Mouse (Mus musculus) spleen, postnatal 36 days (tissue): Measurements from ENCODE around the gene Psme1.
A peak's percentile ranks its signal among the peaks of the same experiment; 100 is the strongest.

Experiments
- DNase-seq, 2 experiments: peaks; one replicate each; pipeline ENCODE4 v3.0.0; 2022; ENCODE audit warnings: low spot score in 2 of 2, mixed read lengths in 1 of 2

Psme1 gene

DNA sequence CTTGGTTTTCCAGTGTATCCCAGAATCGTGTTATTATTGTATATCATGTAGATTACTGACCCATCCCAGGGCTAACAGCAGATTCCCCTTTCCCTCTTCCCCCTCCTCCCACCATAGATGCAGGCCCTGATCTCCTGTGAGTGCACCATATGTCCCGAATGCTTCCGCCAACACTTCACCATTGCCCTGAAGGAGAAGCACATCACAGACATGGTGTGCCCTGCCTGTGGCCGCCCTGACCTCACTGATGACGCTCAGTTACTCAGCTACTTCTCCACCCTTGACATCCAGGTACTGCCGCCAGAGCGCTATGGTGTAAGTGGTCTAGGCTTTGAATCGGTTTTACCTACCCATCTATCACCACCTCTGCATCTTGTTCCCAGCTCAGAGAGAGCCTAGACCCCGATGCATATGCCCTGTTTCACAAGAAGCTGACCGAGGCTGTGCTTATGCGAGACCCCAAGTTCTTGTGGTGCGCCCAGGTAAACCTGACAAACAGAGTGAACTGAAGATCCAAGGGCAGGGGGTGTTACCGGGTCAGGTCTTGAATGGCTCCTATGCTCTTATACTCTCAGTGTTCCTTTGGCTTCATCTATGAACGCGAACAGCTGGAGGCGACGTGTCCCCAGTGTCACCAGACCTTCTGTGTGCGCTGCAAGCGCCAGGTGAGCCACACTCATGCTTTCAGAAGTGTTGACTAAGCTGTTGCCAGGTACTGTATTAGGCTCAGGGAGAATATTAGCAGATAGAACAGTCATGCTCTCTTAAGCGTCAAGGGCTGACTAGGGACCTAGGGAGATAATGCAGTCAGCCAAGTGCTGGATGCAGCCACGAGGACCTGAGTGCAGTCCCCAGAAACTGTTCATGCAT, 20.8 kb downstream of the Psme1 start:
- no peak for DNase-seq

DNA sequence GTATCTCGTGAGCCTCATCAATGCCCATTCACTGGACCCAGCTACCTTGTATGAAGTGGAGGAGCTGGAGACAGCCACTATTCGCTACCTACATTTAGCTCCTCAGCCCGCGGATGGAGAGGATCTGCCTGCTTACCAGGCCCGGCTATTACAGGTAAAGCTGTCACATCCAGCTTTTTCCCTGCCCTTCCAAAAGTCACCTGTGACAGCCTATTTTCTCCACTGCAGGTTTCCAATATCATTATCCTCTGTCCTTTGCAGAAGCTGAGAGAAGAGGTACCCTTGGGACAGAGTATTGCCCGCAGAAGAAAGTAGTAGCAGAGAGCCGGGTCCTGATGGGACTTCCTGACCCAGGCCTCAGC, 25.3 kb downstream of the Psme1 start, which contains the start of gene Irf9:
Irf9 (plus strand) TSS at position 301 of the 362 bp plus-strand sequence.
- no peak for DNase-seq

DNA sequence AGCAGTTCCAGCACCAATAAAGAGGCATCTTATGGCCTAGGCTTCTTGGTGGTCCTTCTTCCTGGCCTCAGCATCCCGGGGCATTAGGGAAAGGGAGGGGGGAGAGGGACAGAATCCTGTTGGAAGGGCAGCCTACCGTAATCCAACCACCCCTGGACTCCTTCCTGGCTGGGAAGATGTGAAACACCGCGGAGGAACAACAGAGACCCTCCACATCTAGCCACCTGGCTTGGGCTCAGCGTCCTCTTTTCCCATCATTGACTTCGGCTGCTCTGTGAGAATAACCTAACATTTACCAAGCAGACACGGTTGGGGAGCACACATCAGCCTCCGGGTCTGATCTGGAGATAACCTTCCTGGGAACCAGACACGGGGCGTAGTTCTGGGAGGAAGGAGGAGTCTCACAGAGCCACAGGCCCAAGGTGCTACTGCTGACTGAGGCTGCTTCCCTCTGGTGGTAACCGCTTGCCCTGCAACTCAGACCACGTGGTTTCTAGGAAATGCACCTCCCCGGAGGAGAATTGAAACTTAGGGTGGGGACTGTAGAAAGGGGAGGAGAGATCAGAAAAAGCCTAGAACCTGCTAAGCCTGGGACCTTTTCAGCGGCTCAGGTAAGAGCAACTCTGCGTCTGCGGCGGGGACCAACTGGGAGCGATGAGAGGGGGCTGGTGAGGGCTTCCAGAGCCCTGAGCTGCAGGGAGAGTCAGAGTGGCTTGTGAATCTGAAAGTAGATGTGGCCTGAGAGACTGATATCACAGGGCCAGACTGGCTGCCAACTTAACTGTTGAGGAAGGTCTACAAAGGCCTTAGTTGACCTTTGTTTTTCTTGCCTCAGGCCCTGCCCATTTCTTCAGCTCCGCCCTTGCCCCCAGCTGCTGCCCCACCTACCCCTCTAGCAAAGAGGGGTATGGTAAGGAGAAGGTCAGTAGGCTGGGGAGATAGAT, 26.0 kb downstream of the Psme1 start:
- peak; percentile 96 for DNase-seq

DNA sequence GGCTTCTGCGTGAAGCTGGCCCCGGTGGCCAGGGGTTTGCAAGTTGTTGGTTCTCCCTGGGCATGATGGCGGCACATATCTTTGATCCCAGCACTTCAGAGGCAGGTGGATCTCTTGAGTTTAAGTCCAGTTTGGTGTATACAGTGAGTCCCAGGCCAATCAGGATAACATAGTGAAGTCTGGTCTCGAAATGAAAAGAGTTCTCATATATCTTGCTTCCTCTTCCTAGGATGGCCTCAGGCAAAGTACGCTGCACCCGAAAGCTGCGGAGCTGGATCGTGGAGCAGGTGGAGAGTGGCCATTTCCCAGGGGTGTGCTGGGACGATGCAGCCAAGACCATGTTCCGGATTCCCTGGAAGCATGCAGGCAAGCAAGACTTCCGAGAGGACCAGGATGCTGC, 26.9 kb downstream of the Psme1 start:
- no peak for DNase-seq

DNA sequence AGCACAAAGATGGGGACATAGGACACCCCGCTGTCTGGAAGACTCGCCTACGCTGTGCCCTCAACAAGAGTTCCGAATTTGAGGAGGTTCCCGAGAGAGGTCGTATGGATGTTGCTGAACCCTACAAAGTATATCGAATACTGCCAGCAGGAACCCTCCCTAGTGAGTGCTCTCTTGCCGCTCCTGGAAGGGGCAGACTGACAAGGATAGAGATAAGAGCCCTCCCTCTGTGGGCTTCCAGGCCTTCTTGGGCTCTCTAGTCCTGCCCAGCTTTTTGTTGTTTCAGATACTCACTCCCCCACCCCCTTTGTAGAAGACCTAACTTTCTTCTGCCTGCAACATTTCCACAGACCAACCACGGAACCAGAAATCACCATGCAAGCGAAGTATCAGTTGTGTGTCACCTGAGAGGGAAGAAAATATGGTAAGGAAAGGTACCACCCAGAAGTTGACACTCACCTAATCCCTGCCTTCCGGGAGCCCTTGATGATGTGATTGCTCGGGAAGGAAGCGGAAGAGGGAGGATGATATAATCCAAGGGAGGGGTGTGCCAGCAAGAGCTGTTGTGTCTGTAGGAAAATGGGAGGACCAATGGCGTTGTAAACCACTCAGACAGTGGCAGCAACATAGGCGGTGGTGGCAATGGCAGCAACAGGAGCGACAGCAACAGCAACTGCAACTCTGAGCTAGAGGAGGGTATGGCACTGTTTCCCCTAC, 28.0 kb downstream of the Psme1 start:
- no peak for DNase-seq

DNA sequence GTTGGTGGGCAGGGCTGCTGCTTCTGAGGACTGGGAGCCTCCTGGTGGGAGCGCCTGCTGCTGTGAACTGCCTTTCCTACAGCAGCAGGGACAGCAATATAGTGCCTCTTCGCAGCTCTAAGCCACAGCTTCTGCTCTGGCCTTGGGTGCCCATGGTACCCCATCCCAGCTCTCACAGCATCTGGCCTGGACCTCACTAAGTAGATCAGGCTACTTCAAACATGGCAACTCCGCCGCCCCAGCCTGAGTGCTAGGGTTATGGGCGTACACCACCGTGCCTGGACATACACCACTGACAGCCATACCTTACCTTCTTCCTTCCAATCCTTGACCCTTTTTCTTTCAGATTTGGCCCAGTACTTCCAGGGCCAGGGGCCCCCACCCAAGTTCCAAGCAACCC, 30.4 kb downstream of the Psme1 start:
- no peak for DNase-seq

DNA sequence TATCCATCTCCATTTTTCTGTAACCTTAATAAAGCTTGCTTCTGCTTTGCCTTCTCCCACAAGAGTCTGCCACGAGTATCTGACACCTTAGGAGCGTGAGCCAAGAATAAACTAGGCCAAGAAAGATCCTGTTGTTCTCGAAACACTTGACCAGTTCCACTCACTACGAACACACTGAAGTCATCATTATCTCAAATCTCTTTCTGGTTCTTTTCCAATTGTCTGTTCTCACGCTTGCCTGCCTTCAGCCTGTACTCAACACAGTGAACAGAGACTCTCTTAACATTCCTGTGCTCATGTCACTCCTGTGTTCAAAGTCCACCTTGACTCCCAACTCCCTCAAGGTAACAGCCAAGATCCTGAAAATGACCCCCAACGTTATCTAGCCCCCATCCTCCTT, 35.4 kb downstream of the Psme1 start:
- DNase-seq: no peak

DNA sequence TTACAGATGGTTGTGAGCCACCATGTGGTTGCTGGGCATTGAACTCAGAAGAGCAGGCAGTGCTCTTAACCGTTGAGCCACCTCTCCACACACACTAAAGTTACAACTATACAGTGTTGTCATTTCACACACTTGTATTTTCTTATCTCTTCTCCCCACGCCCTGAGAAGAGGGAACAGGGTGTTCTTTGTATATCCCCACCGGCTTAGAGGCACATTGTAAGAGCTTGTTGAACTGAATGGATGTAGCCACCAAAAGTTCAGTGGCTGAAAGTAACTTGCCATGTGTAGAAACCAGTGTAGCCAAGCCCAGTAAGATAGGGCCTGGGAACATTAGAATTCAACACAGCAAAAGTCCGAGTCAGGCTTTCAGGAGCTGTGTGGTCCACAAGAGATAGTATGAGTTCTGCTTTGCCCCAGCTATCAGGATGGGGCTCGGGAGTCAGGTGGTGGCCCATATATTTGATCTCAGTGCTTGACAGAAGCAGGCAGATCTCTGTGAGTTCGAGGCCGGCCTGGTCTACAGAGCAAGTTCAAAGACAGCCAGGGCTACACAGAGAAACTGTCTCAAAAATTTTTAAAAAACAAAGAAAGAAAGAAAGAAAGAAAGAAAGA, 36.7 kb downstream of the Psme1 start:
- no peak for DNase-seq

DNA sequence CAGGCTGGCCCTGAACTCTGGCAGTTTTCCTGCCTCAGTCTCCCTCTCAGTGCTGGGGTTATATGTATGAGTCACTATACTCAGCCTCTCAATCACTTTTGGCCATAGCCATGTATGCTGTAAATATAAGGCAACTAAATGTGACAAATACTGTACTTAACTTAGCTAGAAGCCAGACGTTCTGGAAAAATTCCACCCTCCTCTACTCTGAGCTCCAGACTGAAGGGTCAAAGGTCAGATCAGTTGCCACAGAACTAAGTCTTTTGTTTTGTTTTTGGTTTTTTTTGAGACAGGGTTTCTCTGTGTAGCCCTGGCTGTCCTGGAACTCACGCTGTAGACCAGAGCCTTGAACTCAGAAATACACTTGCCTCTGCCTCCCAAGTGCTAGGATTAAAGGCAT, 38.0 kb downstream of the Psme1 start:
- no peak for DNase-seq

DNA sequence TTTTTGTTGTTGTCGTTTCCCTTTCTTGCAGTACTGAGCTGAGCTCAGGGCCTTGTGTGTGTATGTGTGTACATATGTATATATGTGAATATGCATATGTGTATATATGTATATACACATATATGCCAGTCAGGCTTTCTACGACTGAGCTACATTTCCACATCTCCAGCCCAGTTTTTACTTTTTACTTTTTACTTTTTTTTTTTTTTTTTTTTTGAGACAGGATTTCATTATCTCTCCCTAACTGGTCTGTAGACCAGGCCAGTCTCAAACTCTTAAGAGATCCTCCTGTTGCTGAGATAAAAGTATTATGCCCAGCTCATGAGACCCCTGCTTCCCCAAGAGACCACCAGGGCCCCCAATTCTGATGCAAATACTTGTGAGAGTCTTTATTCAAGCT, 38.9 kb downstream of the Psme1 start:
- no peak for DNase-seq

DNA sequence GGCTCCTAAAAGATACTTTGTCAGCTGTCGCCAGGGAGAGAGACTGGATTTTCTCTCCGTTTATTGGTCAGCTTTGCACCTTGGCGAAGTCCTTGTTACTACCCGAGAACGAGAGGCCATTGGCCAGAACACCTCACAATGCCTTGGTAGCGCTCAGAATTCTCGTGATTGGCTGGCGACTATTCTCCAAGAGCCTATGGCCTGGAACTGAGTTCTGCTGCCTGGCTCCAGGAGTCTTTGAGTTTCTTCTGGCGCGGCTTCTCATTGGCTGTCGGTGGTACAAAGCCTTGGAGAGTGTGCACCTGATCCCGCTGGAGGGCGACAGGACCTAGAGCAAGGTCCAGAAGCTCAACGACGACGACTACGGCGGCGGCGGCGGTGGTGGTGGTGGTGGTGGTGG, 39.9 kb downstream of the Psme1 start, which contains the start of gene Rec8:
Rec8 (plus strand) TSS at position 216 of the 400 bp plus-strand sequence.
- peak in 1 of 2 experiments; percentile 17 for DNase-seq

DNA sequence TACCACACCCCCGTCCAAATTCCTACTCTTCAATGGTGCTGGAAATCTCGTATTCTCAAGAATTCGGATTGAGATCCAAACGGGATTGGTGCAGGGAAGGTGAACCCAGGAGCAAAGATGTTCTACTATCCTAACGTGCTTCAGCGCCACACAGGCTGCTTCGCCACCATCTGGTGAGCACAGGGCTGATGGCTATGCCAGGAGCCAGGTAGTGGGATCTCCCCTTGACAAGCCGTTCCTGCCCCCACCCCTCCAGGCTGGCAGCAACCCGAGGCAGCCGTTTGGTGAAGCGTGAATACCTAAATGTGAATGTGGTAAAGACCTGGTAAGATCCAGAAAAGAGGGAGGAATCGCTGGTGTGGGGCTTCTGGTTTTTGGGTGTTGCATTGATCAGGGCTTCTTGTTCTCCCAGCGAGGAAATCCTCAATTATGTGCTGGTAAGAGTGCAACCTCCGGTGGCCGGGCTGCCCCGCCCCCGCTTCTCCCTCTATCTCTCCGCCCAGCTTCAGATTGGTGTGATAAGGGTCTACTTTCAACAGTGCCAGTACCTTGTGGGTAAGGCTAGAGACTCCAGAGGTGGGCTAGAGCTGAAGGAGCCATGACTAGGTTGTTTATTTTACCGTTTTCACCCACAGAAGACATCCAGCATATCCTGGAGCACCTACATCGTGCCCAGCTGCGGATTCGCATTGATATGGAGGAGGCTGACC, 40.7 kb downstream of the Psme1 start:
- peak in 1 of 2 experiments; percentile 17 for DNase-seq

DNA sequence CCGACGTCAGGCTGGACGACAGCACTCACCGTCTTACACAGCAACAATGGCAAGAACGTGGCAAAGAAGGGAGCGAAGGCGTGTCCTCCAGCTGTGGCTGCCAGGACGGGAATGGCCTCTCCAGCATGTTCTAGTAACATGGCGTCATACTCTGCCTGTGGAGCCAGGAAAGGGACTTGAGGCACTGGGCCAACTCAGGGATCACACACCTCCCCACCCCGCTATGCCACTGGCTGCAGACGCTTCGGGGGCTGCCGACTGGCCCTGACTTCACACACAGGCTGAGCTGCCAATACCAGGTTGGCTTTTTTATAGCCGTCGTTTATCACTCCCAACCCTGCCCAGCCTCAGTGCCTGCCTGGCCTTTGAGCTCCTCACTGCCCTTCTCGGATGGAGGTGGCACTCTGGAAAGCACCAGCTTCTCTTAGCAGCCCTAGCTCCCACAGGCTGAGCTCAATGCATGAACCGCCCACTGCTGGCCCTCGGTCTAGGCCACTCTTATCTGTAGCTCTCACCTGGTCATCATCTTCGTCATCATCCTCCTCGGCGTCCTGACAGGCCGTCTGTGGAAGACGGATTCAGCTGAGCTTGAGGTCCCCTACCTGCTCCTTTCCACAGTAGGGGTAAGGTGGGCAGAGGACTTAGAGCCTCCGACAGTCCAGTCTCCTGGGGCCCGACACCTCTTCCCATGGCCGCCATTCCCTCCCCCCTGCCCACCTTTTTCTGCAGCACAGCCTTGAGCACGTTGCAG, 50.3 kb downstream of the Psme1 start:
- no peak for DNase-seq

DNA sequence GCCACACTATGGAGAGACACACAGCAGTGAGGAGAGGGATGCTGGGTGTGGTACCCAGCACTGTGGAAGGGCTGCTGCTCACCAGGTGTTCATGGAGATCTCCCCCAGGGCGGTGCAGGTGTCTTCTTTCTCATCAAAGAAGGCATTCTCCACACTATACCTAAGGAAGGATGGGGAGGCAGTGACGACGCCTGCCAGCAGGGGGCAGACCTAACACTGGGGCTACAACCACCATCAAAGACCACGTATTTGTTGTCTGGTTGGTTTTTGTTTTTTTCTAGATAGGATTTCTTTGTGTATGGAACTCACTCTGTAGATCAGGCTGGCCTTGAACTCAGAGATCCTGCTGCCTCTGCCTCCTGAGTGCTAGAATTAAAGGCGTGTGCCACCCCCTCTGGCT, 51.4 kb downstream of the Psme1 start:
- peak; percentile 48 to 62 for DNase-seq
